Mouse (Mus musculus) testis, postnatal 14 days (tissue): ENCODE measurements around the gene Zfp979.
"Not testable (repeated sequence)": the region's sequence is repeated elsewhere in the genome, so short reads cannot be mapped to it uniquely, and the experiment has no call there.

Experiments used
- DNase-seq: peaks from one replicate; pipeline ENCODE4 v3.0.0; 2021; ENCODE audit warnings: low spot score

Zfp979 gene

GRCm38 (mm10) chr4:147642413-147642812 is at the start of gene Zfp979:
Gene Zfp979 (minus strand): TSS chr4:147642513.
- not testable (repeated sequence) for DNase-seq

- not testable (repeated sequence) for DNase-seq
These were observed 12.9 kb upstream of the Zfp979 start for GRCm38 (mm10) chr4:147655245-147655644.

GRCm38 (mm10) chr4:147647407-147647806 is 5.1 kb upstream of the Zfp979 start:
- not testable (repeated sequence) for DNase-seq

GRCm38 (mm10) chr4:147641932-147642331 is 381 bp downstream of the Zfp979 start:
- not testable (repeated sequence) for DNase-seq

- DNase-seq, result not testable (repeated sequence)
These were observed 8.5 kb downstream of the Zfp979 start for GRCm38 (mm10) chr4:147633818-147634262.

- not testable (repeated sequence) for DNase-seq
These were observed 35.8 kb downstream of the Zfp979 start for GRCm38 (mm10) chr4:147606511-147606910.

GRCm38 (mm10) chr4:147605521-147605920 is 36.8 kb downstream of the Zfp979 start:
- DNase-seq, result no peak

GRCm38 (mm10) chr4:147603806-147604205 is 38.5 kb downstream of the Zfp979 start:
- DNase-seq, result no peak

- DNase-seq, result no peak
These were observed 40.4 kb downstream of the Zfp979 start for GRCm38 (mm10) chr4:147601881-147602280.

- DNase-seq, result no peak
These were observed 43.5 kb downstream of the Zfp979 start for GRCm38 (mm10) chr4:147598831-147599230.

GRCm38 (mm10) chr4:147597685-147598084 is 44.6 kb downstream of the Zfp979 start:
- DNase-seq, result no peak

- DNase-seq, result not testable (repeated sequence)
These were observed 47.7 kb downstream of the Zfp979 start for GRCm38 (mm10) chr4:147594630-147595029.

- no peak for DNase-seq
These were observed 55.5 kb downstream of the Zfp979 start for GRCm38 (mm10) chr4:147586511-147587473.

- DNase-seq, result not testable (repeated sequence)
These were observed 62.9 kb downstream of the Zfp979 start for GRCm38 (mm10) chr4:147579371-147579770.

GRCm38 (mm10) chr4:147571156-147571555 is 71.2 kb downstream of the Zfp979 start:
- DNase-seq, result not testable (repeated sequence)

GRCm38 (mm10) chr4:147565426-147566220 is 76.7 kb downstream of the Zfp979 start:
- DNase-seq, result no peak
